Mouse (Mus musculus): ENCODE results near the gene Olfr237-ps1.
"Not testable (repeated sequence)": the region's sequence is repeated elsewhere in the genome, so short reads cannot be mapped to it uniquely, and the experiment has no call there.

Gene Olfr237-ps1

GRCm38 (mm10) chr6:43146267-43146666 is at the start of gene Olfr237-ps1:
Gene Olfr237-ps1, plus strand, starts transcription at chr6:43146567.
- not testable (repeated sequence) for DNase-seq

GRCm38 (mm10) chr6:43106069-43106468 is 40.3 kb upstream of the Olfr237-ps1 start, which contains the start of gene Olfr441:
Gene Olfr441, plus strand, starts transcription at chr6:43106369.
- DNase-seq = not testable (repeated sequence)

GRCm38 (mm10) chr6:43159502-43159901 is 13.1 kb downstream of the Olfr237-ps1 start:
- no peak for DNase-seq

- no peak for DNase-seq
Measured at GRCm38 (mm10) chr6:43162982-43163381, 16.6 kb downstream of the Olfr237-ps1 start, which contains the start of gene Olfr437. Gene Olfr437, plus strand, starts transcription at chr6:43163282.

- DNase-seq = no peak
Measured at GRCm38 (mm10) chr6:43167246-43167645, 20.9 kb downstream of the Olfr237-ps1 start.

- DNase-seq = no peak
Measured at GRCm38 (mm10) chr6:43171840-43172239, 25.5 kb downstream of the Olfr237-ps1 start, which contains the start of gene Olfr13. Gene Olfr13, plus strand, starts transcription at chr6:43172140.

- no peak for DNase-seq
Measured at GRCm38 (mm10) chr6:43178129-43178528, 31.8 kb downstream of the Olfr237-ps1 start.

GRCm38 (mm10) chr6:43178584-43179501 is 32.5 kb downstream of the Olfr237-ps1 start:
- DNase-seq = no peak

GRCm38 (mm10) chr6:43190986-43191385 is 44.6 kb downstream of the Olfr237-ps1 start:
- DNase-seq = no peak

- no peak for DNase-seq
Measured at GRCm38 (mm10) chr6:43196781-43197180, 50.4 kb downstream of the Olfr237-ps1 start, which contains the start of gene Olfr435. Gene Olfr435, plus strand, starts transcription at chr6:43197146.

GRCm38 (mm10) chr6:43198094-43198493 is 51.7 kb downstream of the Olfr237-ps1 start:
- DNase-seq = no peak

- DNase-seq = no peak
Measured at GRCm38 (mm10) chr6:43202786-43203185, 56.4 kb downstream of the Olfr237-ps1 start.

GRCm38 (mm10) chr6:43205355-43205754 is 59.0 kb downstream of the Olfr237-ps1 start:
- DNase-seq = no peak
